Mouse (Mus musculus) liver, embryonic 14.5 days (tissue): ENCODE measurements around the gene Pabpn1. TPM values are rescaled to one million over a fixed set of nuclear protein-coding genes. Genes with fewer than 3 reads are reported as not detected.

Source experiments
- polyA plus RNA-seq, 2 experiments: library from polyadenylated mRNA; depleted of rRNA in 1 of 2; stranded (reverse) in 1 of 2; unstranded in 1 of 2; fragments of >200 nt; fragmentation: Nextera tagmentation in 1 of 2; extraction: Ambion mirVana in 1 of 2; gene quantifications; 2 replicates each; pipeline versions ENCODE4 v1.2.1 to v1.2.3; 2012 to 2014

Pabpn1 gene
- polyA plus RNA-seq, 2 experiments: 47.1 to 110 TPM

Other genes with a start within 250 kb of the Pabpn1 start
- 29.6 and 33.6 TPM in 2 replicates for gene 1700123O20Rik, start 206.3 kb upstream of the Pabpn1 start, polyA plus RNA-seq (2012; rRNA removed)
- gene 1700123O20Rik, start 206.3 kb upstream of the Pabpn1 start, polyA plus RNA-seq (2014; fragmentation: Nextera tagmentation; extraction: Ambion mirVana): 39.9 and 42.8 TPM in 2 replicates
- 43.5 and 64.5 TPM in 2 replicates for gene Acin1, start 205.6 kb upstream of the Pabpn1 start, polyA plus RNA-seq (2012; rRNA removed)
- 43.2 and 47.9 TPM in 2 replicates for gene Acin1, start 205.6 kb upstream of the Pabpn1 start, polyA plus RNA-seq (2014; fragmentation: Nextera tagmentation; extraction: Ambion mirVana)
- 0.01 and 0.03 TPM in 2 replicates for gene Gm29776, start 193.7 kb upstream of the Pabpn1 start, polyA plus RNA-seq (2012; rRNA removed)
- 0.06 TPM in 1 of 2 replicates, not detected in the other for gene Gm29776, start 193.7 kb upstream of the Pabpn1 start, polyA plus RNA-seq (2014; fragmentation: Nextera tagmentation; extraction: Ambion mirVana)
- 5.4 and 6.3 TPM in 2 replicates for gene Cebpe, start 180.3 kb upstream of the Pabpn1 start, polyA plus RNA-seq (2012; rRNA removed)
- gene Cebpe, start 180.3 kb upstream of the Pabpn1 start, polyA plus RNA-seq (2014; fragmentation: Nextera tagmentation; extraction: Ambion mirVana): 4.3 and 5.1 TPM in 2 replicates
- 3.3 and 3.6 TPM in 2 replicates for gene Slc7a8, start 110.6 kb upstream of the Pabpn1 start, polyA plus RNA-seq (2012; rRNA removed)
- 3.7 and 3.9 TPM in 2 replicates for gene Slc7a8, start 110.6 kb upstream of the Pabpn1 start, polyA plus RNA-seq (2014; fragmentation: Nextera tagmentation; extraction: Ambion mirVana)
- not detected in 2 replicates for gene Rnf212b, start 78.4 kb upstream of the Pabpn1 start, polyA plus RNA-seq (2012; rRNA removed)
- gene Rnf212b, start 78.4 kb upstream of the Pabpn1 start, polyA plus RNA-seq (2014; fragmentation: Nextera tagmentation; extraction: Ambion mirVana): not detected in 2 replicates
- gene Homez, start 21.5 kb upstream of the Pabpn1 start, polyA plus RNA-seq (2012; rRNA removed): 0.78 and 0.96 TPM in 2 replicates
- gene Homez, start 21.5 kb upstream of the Pabpn1 start, polyA plus RNA-seq (2014; fragmentation: Nextera tagmentation; extraction: Ambion mirVana): 1.8 TPM in 2 replicates
- gene Ppp1r3e, start 14.9 kb upstream of the Pabpn1 start, polyA plus RNA-seq (2012; rRNA removed): 1.9 and 2.6 TPM in 2 replicates
- gene Ppp1r3e, start 14.9 kb upstream of the Pabpn1 start, polyA plus RNA-seq (2014; fragmentation: Nextera tagmentation; extraction: Ambion mirVana): 0.45 and 0.52 TPM in 2 replicates
- 3.8 and 4.9 TPM in 2 replicates for gene Bcl2l2, start 9.1 kb upstream of the Pabpn1 start, polyA plus RNA-seq (2012; rRNA removed)
- 0.47 and 0.51 TPM in 2 replicates for gene Bcl2l2, start 9.1 kb upstream of the Pabpn1 start, polyA plus RNA-seq (2014; fragmentation: Nextera tagmentation; extraction: Ambion mirVana)
- 0.03 and 0.06 TPM in 2 replicates for gene Gm20521, start 9.1 kb upstream of the Pabpn1 start, polyA plus RNA-seq (2012; rRNA removed)
- not detected in 2 replicates for gene Gm20521, start 9.1 kb upstream of the Pabpn1 start, polyA plus RNA-seq (2014; fragmentation: Nextera tagmentation; extraction: Ambion mirVana)
- 4.2 and 5.1 TPM in 2 replicates for gene Slc22a17, start 20.6 kb downstream of the Pabpn1 start, polyA plus RNA-seq (2012; rRNA removed)
- gene Slc22a17, start 20.6 kb downstream of the Pabpn1 start, polyA plus RNA-seq (2014; fragmentation: Nextera tagmentation; extraction: Ambion mirVana): 0.79 and 0.96 TPM in 2 replicates
- gene Efs, start 33.6 kb downstream of the Pabpn1 start, polyA plus RNA-seq (2012; rRNA removed): 0.54 and 0.69 TPM in 2 replicates
- gene Efs, start 33.6 kb downstream of the Pabpn1 start, polyA plus RNA-seq (2014; fragmentation: Nextera tagmentation; extraction: Ambion mirVana): 0.23 and 0.39 TPM in 2 replicates
- not detected in 2 replicates for gene Il25, start 40.2 kb downstream of the Pabpn1 start, polyA plus RNA-seq (2012; rRNA removed)
- gene Il25, start 40.2 kb downstream of the Pabpn1 start, polyA plus RNA-seq (2014; fragmentation: Nextera tagmentation; extraction: Ambion mirVana): not detected in 2 replicates
- 0.04 TPM in 1 of 2 replicates, not detected in the other for gene Cmtm5, start 43.8 kb downstream of the Pabpn1 start, polyA plus RNA-seq (2012; rRNA removed)
- not detected in 2 replicates for gene Cmtm5, start 43.8 kb downstream of the Pabpn1 start, polyA plus RNA-seq (2014; fragmentation: Nextera tagmentation; extraction: Ambion mirVana)
- gene Myh6, start 74.4 kb downstream of the Pabpn1 start, polyA plus RNA-seq (2012; rRNA removed): 0.01 and 0.02 TPM in 2 replicates
- not detected in 2 replicates for gene Myh6, start 74.4 kb downstream of the Pabpn1 start, polyA plus RNA-seq (2014; fragmentation: Nextera tagmentation; extraction: Ambion mirVana)
- not detected in 2 replicates for gene Gm17428, start 84.4 kb downstream of the Pabpn1 start, polyA plus RNA-seq (2012; rRNA removed)
- not detected in 2 replicates for gene Gm17428, start 84.4 kb downstream of the Pabpn1 start, polyA plus RNA-seq (2014; fragmentation: Nextera tagmentation; extraction: Ambion mirVana)
- 0.03 and 0.07 TPM in 2 replicates for gene Myh7, start 102.1 kb downstream of the Pabpn1 start, polyA plus RNA-seq (2012; rRNA removed)
- 0.05 TPM in 1 of 2 replicates, not detected in the other for gene Myh7, start 102.1 kb downstream of the Pabpn1 start, polyA plus RNA-seq (2014; fragmentation: Nextera tagmentation; extraction: Ambion mirVana)
- gene Ngdn, start 123.0 kb downstream of the Pabpn1 start, polyA plus RNA-seq (2012; rRNA removed): 14.4 and 31.0 TPM in 2 replicates
- 36.0 and 39.6 TPM in 2 replicates for gene Ngdn, start 123.0 kb downstream of the Pabpn1 start, polyA plus RNA-seq (2014; fragmentation: Nextera tagmentation; extraction: Ambion mirVana)
- gene Zfhx2, start 199.8 kb downstream of the Pabpn1 start, polyA plus RNA-seq (2012; rRNA removed): 0.26 and 0.29 TPM in 2 replicates
- 0.61 and 0.62 TPM in 2 replicates for gene Zfhx2, start 199.8 kb downstream of the Pabpn1 start, polyA plus RNA-seq (2014; fragmentation: Nextera tagmentation; extraction: Ambion mirVana)
- gene Thtpa, start 202.3 kb downstream of the Pabpn1 start, polyA plus RNA-seq (2012; rRNA removed): 2.0 and 2.6 TPM in 2 replicates
- 4.3 and 4.6 TPM in 2 replicates for gene Thtpa, start 202.3 kb downstream of the Pabpn1 start, polyA plus RNA-seq (2014; fragmentation: Nextera tagmentation; extraction: Ambion mirVana)
- gene Ap1g2, start 214.1 kb downstream of the Pabpn1 start, polyA plus RNA-seq (2012; rRNA removed): 12.7 and 13.4 TPM in 2 replicates
- 18.6 and 21.2 TPM in 2 replicates for gene Ap1g2, start 214.1 kb downstream of the Pabpn1 start, polyA plus RNA-seq (2014; fragmentation: Nextera tagmentation; extraction: Ambion mirVana)
- 0.04 and 0.15 TPM in 2 replicates for gene Jph4, start 224.4 kb downstream of the Pabpn1 start, polyA plus RNA-seq (2012; rRNA removed)
- gene Jph4, start 224.4 kb downstream of the Pabpn1 start, polyA plus RNA-seq (2014; fragmentation: Nextera tagmentation; extraction: Ambion mirVana): 0.04 TPM in 1 of 2 replicates, not detected in the other